Mouse (Mus musculus) embryonic facial prominence, embryonic 10.5 days (tissue): ENCODE data around the gene Olfr215. TPM values are rescaled to one million over a fixed set of nuclear protein-coding genes. Genes with fewer than 3 reads are reported as not detected.
"Not testable (repeated sequence)": the region's sequence is repeated elsewhere in the genome, so short reads cannot be mapped to it uniquely, and the experiment has no call there.

ENCODE experiments used
- DNase-seq: peaks from one replicate; pipeline ENCODE4 v3.0.0-alpha.2; 2017; ENCODE audit warnings: low spot score
- H3K27ac ChIP-seq: fragments of 300-500 bp; sonication (generic); replicated peaks from 2 replicates; pipeline ENCODE4 v1.5.1; 2016; ENCODE audit warnings: mild to moderate bottlenecking
- H3K27me3 ChIP-seq: fragments of 300-500 bp; sonication (generic); replicated peaks from 2 replicates; pipeline ENCODE4 v1.6.1; 2016; ENCODE audit warnings: low read depth, mild to moderate bottlenecking; ENCODE audit not compliant: poor library complexity, severe bottlenecking
- H3K36me3 ChIP-seq: fragments of 300-500 bp; sonication (generic); replicated peaks from 2 replicates; pipeline ENCODE4 v1.6.1; 2016; ENCODE audit warnings: mild to moderate bottlenecking, moderate library complexity
- H3K4me1 ChIP-seq: fragments of 300-500 bp; sonication (generic); 2 replicates; pipeline ENCODE4 v1.6.1; 2016
- H3K4me3 ChIP-seq: fragments of 300-500 bp; sonication (generic); 2 replicates; pipeline ENCODE4 v1.5.1; 2016; ENCODE audit warnings: mild to moderate bottlenecking, moderate library complexity
- H3K9me3 ChIP-seq: fragments of 300-500 bp; sonication (generic); 2 replicates; pipeline ENCODE4 v1.6.1; 2016; ENCODE audit warnings: mild to moderate bottlenecking
- WGBS: fragments of 180-500 bp; shearing (Covaris S2); methylation state at CpG from one replicate; pipeline ENCODE4 v1.1.7; 2016; 5-methylcytosine and 5-hydroxymethylcytosine counted together
- polyA plus RNA-seq: library from polyadenylated mRNA; unstranded; fragments of >200 nt; fragmentation: Nextera tagmentation; extraction: Ambion mirVana; gene quantifications from 2 replicates; pipeline ENCODE4 v1.2.1, GENCODE M21; 2016

Olfr215 gene
- polyA plus RNA-seq = not detected in 2 replicates

DNA sequence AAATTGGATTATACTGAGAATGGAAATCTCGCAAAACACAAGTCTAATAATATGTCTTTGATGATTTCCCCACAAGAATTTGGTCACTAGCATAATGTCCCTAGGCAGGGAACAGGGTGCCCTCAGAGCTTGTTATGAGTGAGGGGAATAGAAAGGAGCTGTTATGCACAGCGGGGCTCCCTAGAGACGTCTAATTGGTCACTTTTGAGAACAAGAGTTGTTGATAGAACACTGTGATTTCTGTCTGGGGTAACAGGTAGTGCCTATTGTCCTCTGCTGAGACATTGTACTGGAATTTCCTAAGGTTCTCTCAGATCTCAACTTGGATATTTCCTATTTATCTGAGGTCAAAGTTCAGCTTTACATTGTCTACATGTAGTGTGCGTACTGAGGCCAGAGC lies at the start of gene Olfr215:
TSS of gene Olfr215 (minus strand) at position 101 of the 400 bp plus-strand sequence.
- H3K4me3 ChIP-seq = no peak within 1 kb of the TSS
- no peak within 1 kb of the TSS for H3K27ac ChIP-seq
- WGBS = 67% methylated on average over 4 of the region's 4 CpGs
- H3K9me3 ChIP-seq = no peaks in the 10 kb centered on the region
- DNase-seq = no peak
- no peaks in the 10 kb centered on the region for H3K4me1 ChIP-seq
- H3K27me3 ChIP-seq = no peaks in the 10 kb centered on the region
- no peaks in the 10 kb centered on the region for H3K36me3 ChIP-seq

DNA sequence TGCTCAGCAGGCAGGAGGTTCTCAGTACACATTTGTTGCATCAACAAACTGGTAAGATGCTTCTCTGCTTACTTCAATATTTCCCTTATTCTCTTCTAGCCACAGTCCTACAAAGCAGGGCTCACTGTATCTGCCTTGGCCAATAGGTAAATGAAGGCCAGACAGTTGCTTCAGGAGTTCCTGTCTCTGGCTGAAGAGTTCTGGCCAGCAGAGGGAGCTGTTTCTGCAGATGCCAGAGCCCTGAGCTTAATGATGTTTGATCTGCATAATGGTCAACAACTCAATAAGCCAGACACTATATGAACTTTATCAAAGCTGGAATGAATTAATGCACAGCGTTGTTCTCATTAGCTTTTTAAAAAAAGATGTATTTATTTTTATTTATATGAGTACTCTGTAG lies 48.1 kb upstream of the Olfr215 start:
- H3K27me3 ChIP-seq = no peaks in the 10 kb centered on the region
- DNase-seq = peak; percentile 67
- H3K9me3 ChIP-seq = no peaks in the 10 kb centered on the region
- WGBS = 49% methylated on average over 1 of the region's 1 CpGs
- H3K27ac ChIP-seq = no peak overlapping the region
- peaks cover 2% of the 10 kb centered on the region for H3K36me3 ChIP-seq
- no peak overlapping the region for H3K4me3 ChIP-seq
- peaks cover 21% of the 10 kb centered on the region for H3K4me1 ChIP-seq

DNA sequence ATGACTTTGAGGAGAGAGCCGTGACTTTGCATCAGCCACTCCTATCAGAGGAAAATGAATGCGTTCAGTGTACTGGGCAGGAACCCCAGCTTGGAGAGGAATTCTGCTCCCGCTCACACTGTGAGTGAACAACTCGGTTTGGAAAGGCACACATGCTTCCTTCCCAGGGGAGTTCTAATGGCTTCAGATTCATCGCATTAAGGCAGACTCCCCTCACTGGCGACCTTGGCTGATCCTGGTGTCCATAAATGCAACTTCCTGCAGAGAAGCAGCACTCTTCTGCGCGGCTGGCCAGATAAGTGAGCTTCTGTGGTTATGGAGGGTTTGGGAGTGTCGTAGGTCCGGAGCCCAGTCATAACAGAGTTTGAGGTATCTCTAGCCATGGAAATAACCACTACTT lies 45.8 kb upstream of the Olfr215 start:
- Histone ChIP-seq H3K27me3 (no peaks in the 10 kb centered on the region), H3K4me3 (no peak overlapping the region), H3K4me1 (peaks cover 11% of the 10 kb centered on the region), H3K27ac (peak overlapping the region; percentile 35; the same call in 1 of the 2 replicates), H3K36me3 (peaks cover 25% of the 10 kb centered on the region), H3K9me3 (no peaks in the 10 kb centered on the region)
- no peak for DNase-seq
- 92% methylated on average over 10 of the region's 10 CpGs for WGBS

DNA sequence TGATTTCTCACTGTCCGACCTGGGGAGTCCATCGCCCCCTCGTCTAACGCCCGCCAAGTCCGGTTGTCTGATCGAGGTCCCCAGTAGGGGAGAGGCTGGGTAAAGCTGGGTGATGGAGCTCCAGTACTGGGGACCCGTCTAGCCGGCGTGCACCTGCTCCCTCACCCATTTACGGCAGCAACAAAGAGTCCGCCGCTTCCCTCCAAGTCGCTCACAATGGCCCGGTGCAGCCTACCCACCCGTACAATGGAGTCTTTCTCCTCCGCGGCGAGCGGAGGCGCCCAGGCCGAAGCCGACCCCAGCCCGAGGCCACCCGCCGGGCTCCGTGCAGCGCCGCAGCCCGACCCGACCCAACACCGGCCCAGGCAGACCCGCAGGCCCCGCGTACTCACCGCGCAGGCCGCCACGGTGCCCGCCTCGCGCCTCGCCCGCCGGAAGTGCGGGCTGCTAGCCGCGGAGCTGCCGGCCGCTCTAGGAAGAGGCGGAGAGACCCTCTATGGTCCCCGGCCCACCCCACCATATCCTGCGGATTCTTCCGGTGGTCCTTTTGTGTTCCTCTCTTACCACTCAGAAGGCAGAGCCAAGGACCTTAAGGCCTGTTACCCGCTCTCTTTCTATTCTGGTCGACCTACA lies 44.7 kb upstream of the Olfr215 start, which contains the start of gene Zfp422:
TSS of gene Zfp422 (minus strand) at position 461 of the 633 bp plus-strand sequence.
- Histone ChIP-seq H3K27ac (peak within 1 kb of the TSS; percentile 99), H3K4me1 (peaks cover 11% of the 10 kb centered on the region), H3K4me3 (peak within 1 kb of the TSS; percentile 76), H3K36me3 (peaks cover 31% of the 10 kb centered on the region), H3K27me3 (no peaks in the 10 kb centered on the region), H3K9me3 (no peaks in the 10 kb centered on the region)
- DNase-seq = peak; percentile 87
- under 1% methylated on average over 56 of the region's 56 CpGs for WGBS

DNA sequence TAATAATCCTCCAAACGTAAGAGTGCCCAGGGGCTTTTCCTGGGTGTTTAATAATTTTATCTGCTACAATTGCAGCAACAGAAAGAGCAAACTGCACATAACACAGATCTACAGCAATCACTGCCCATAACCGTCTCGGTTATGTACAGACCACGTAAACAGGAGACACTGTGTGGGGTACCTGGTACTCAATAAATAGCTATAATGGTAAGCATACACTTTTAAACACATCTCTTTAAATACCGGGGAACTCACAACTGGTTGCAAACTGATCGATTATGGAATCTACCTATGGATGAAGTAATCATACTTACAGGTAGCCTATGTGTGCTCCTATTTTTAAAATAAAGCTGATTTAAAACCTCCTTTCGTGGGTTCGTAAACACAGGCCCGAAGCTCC lies 44.1 kb upstream of the Olfr215 start:
- H3K36me3 ChIP-seq = peaks cover 31% of the 10 kb centered on the region
- H3K4me1 ChIP-seq = peaks cover 11% of the 10 kb centered on the region
- H3K27ac ChIP-seq = peak overlapping the region; percentile 99
- WGBS = 31% methylated on average over 9 of the region's 9 CpGs
- H3K9me3 ChIP-seq = no peaks in the 10 kb centered on the region
- H3K27me3 ChIP-seq = no peaks in the 10 kb centered on the region
- no peak for DNase-seq
- H3K4me3 ChIP-seq = peak overlapping the region; percentile 76

DNA sequence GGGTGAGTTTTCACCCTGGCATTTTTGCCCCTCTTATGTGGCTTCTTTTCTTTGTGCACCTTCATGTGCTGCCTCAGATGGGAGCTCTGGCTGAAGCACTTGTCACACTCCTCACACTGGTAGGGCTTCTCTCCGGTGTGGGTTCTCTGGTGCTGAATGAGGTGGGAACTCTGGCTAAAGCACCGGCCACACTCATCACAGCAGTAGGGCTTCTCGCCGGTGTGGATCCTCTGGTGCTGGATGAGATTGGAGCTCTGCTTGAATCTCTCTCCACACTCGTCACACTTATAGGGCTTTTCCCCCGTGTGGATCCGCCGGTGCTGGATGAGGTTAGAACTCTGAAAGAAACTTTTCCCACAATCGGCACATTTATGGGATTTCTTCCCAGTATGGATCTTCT lies 42.4 kb upstream of the Olfr215 start:
- not testable (repeated sequence) for H3K27ac ChIP-seq, H3K9me3 ChIP-seq, H3K4me3 ChIP-seq, H3K27me3 ChIP-seq, DNase-seq
- Histone ChIP-seq H3K4me1 (peaks cover 16% of the 10 kb centered on the region), H3K36me3 (peaks cover 31% of the 10 kb centered on the region)
- WGBS = 95% methylated on average over 9 of the region's 9 CpGs

DNA sequence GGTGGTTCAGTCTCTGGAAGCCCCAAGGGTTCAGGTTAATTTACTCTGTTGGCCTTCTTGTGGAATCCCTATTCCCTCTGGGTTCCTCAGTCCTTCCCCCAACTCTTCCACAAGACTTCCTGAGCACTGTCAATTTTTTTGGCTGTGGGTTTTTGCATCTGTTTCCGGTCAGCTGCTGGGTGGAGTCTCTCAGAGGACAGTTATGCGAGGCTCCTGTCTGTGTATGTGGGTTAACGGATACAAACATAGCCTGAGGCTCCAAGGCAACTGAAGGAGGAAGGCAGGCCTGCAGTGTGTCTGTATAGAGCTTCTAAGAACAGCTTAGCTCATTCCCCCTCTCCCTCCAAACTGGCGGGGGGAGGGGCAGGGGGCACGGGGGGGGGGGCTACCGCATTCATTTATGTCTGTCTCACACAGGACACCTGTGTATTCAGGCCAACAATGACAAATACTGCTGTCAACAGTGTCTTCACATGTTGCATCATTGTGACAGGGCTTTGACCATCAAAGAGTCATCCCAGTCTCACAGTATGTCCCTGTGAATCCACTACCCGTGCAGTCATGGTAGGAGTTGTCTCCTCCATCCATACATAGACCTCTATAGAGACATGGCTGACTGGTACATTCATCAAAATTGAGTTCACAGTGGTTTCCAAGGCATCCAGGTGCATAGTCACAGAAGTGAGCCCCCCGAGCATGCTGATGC lies 37.5 kb upstream of the Olfr215 start:
- Histone ChIP-seq H3K9me3 (no peaks in the 10 kb centered on the region), H3K4me1 (peaks cover 10% of the 10 kb centered on the region; the same call in 1 of the 2 replicates), H3K4me3 (no peak overlapping the region), H3K27ac (no peak overlapping the region), H3K36me3 (peaks cover 23% of the 10 kb centered on the region), H3K27me3 (no peaks in the 10 kb centered on the region)
- no peak for DNase-seq
- 56% methylated on average over 8 of the region's 8 CpGs for WGBS

DNA sequence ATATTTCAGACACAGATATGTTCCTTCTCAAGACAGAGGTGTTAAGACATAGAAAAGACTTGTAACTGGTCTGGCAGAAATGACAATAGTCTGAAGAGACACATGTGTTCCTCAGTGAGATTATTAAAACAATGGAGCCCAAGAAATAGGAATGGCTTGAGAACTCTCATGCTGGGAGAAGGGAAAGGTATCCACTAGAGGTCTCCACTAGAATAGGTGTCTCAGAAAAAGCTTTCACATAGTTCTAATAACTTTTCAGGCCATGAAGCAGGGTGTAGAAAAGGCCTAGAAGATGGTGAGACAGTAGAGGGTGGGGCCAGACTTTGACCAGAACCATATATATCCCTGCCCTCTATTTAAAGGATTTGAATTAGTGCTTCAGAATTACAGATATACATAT lies 34.1 kb upstream of the Olfr215 start:
- H3K27ac ChIP-seq = no peak overlapping the region
- H3K9me3 ChIP-seq = no peaks in the 10 kb centered on the region
- no peaks in the 10 kb centered on the region for H3K36me3 ChIP-seq
- H3K27me3 ChIP-seq = no peaks in the 10 kb centered on the region
- no peak for DNase-seq
- no peak overlapping the region for H3K4me3 ChIP-seq
- peaks cover 10% of the 10 kb centered on the region; the same call in 1 of the 2 replicates for H3K4me1 ChIP-seq

DNA sequence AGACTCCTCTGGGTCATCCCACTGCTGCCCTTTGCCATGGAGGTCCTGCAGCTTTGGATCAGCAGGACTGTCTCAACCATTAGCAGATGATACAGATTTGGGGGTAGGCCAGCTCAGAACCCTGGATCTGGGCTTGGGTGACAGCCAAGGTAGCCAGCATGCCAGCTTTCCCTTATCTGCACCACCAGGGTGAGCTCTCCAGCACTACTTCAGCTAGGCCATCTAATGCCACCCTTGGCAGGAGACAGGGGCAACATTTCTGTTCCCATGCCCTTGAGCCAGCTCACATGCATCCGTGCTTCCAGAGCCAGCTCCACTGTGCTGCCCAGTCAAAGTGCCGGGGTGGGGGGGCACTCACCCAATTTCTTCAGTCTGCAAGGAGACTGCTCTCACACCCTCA lies 31.7 kb upstream of the Olfr215 start:
- Histone ChIP-seq H3K27me3 (no peaks in the 10 kb centered on the region), H3K27ac (no peak overlapping the region), H3K9me3 (no peaks in the 10 kb centered on the region), H3K4me3 (no peak overlapping the region), H3K4me1 (no peaks in the 10 kb centered on the region), H3K36me3 (no peaks in the 10 kb centered on the region)
- WGBS = 76% methylated on average over 2 of the region's 2 CpGs
- DNase-seq = no peak

DNA sequence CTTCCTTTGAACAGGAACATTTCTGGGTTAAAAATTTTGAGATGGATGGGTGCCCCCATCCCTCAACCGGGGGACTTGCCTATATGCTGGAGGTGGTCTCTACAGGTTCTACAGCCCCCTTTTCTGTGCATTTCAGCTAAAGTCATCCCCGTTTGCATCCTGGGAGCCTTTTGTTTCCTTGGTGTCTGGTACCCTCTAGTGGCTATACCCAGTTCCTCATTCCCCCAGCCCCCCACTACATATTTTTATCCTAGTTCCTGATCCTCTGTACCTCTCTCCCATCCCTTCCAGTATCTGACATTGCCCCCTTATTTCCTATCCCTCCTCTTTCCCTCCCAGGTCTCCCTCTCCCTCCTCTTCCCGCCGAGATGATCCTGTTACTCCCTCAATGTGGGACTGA lies 23.2 kb upstream of the Olfr215 start:
- no peaks in the 10 kb centered on the region for H3K9me3 ChIP-seq
- no peaks in the 10 kb centered on the region for H3K4me1 ChIP-seq
- DNase-seq = no peak
- 48% methylated on average over 4 of the region's 4 CpGs for WGBS
- no peaks in the 10 kb centered on the region for H3K27me3 ChIP-seq
- no peaks in the 10 kb centered on the region for H3K36me3 ChIP-seq
- H3K27ac ChIP-seq = no peak overlapping the region
- H3K4me3 ChIP-seq = no peak overlapping the region

DNA sequence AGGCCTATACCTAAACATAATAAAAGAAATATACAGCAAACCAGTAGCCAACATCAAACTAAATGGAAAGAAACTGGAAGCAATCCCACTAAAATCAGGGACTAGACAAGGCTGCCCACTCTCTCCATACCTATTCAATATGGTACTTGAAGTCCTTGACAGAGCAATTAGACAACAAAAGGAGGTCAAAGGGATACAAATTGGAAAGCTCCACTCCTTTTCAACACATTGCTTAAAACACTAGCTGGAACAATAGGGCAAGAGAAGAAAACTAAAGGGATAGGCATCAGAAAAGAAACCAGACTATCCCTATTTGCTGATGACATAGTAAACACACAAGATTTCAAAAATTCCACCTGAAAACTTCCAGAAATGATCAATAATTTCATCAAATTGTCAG lies 17.0 kb upstream of the Olfr215 start:
- not testable (repeated sequence) for H3K27ac ChIP-seq, H3K36me3 ChIP-seq, H3K4me1 ChIP-seq, H3K9me3 ChIP-seq, DNase-seq, H3K4me3 ChIP-seq, H3K27me3 ChIP-seq

DNA sequence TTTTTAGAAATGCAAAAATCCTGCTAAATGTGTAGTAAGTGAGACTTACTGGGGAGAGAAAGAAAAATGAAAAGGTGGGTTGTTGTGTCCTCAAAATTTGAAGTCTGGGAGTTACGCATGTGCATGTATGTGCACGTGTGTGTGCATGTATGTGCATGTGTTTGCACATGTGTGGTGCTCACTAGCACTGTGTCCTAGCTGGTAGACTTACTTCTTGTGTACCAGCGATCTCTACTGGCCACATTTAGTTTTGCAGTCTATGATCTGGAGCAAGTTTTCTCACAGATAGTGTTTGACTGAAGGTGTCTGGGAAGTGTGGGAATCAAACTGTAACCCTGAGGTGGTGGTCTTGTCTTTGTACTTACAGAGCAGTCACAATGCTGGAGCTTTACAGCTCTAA lies 14.2 kb downstream of the Olfr215 start:
- Histone ChIP-seq H3K4me1 (peaks cover 2% of the 10 kb centered on the region; the same call in 1 of the 2 replicates), H3K27me3 (no peaks in the 10 kb centered on the region), H3K4me3 (no peak overlapping the region), H3K27ac (no peak overlapping the region), H3K36me3 (no peaks in the 10 kb centered on the region), H3K9me3 (no peaks in the 10 kb centered on the region)
- 35% methylated on average over 3 of the region's 3 CpGs for WGBS
- peak; percentile 25 for DNase-seq

DNA sequence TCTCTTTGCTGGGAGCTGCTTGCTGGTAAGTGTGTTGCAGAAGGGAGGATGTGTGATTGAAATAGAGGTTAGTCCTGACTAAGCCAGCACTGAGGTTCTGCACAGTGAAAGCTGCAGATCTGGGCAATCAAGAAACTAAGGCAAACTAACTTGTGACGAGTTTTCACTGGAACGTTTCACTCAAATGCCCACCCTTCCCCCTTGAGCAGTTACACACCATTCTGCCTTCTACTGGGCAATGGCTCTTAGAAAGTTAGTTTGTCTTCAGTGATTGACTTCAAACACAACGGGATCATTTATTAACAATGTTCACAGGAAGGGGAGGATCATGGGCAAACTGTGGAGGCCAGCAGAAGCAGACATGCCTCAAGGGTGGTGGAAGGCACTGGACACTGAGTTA lies 29.0 kb downstream of the Olfr215 start:
- WGBS = 76% methylated on average over 3 of the region's 3 CpGs

More for the DNA sequence above, 29.0 kb downstream of the Olfr215 start:
- Histone ChIP-seq H3K9me3 (no peaks in the 10 kb centered on the region), H3K36me3 (no peaks in the 10 kb centered on the region), H3K4me1 (no peaks in the 10 kb centered on the region), H3K4me3 (no peak overlapping the region), H3K27ac (no peak overlapping the region), H3K27me3 (no peaks in the 10 kb centered on the region)
- DNase-seq = no peak
